Mouse (Mus musculus) liver, postnatal 0 days (tissue): ENCODE results near the gene Zcchc7. TPM values are rescaled to one million over a fixed set of nuclear protein-coding genes. Genes with fewer than 3 reads are reported as not detected.

Source experiments
- ATAC-seq: fragments of 200-750 bp; cut with Nextera tagmentation; 2 replicates; pipeline ENCODE4 v1.8.0; 2017; ENCODE audit warnings: mild to moderate bottlenecking, moderate library complexity
- DNase-seq: peaks from one replicate; pipeline ENCODE4 v3.0.0-alpha.2; 2016
- H3K27ac ChIP-seq: fragments of 300-500 bp; sonication (generic); 2 replicates; pipeline ENCODE4 v1.5.1; 2014; ENCODE audit warnings: antibody characterized with exemption, moderate library complexity, mild to moderate bottlenecking, low read depth
- H3K27me3 ChIP-seq: fragments of 300-500 bp; sonication (generic); 2 replicates; pipeline ENCODE4 v1.6.1; 2014; ENCODE audit warnings: low read length, control low read depth, mixed read lengths; ENCODE audit not compliant: insufficient read depth
- H3K36me3 ChIP-seq: fragments of 300-500 bp; sonication (generic); replicated peaks from 2 replicates; pipeline ENCODE4 v1.6.1; 2014; ENCODE audit warnings: mild to moderate bottlenecking, control low read depth, low read length, moderate library complexity, mixed read lengths; ENCODE audit not compliant: insufficient read depth
- H3K4me1 ChIP-seq: fragments of 300-500 bp; sonication (generic); 2 replicates; pipeline ENCODE4 v1.6.1; 2014; ENCODE audit warnings: antibody characterized with exemption, mild to moderate bottlenecking, control low read depth; ENCODE audit not compliant: insufficient read depth
- H3K4me2 ChIP-seq: fragments of 300-500 bp; sonication (generic); 2 replicates; pipeline ENCODE4 v1.6.1; 2014; ENCODE audit warnings: low read depth, mild to moderate bottlenecking, low read length, moderate library complexity, mixed read lengths
- H3K4me3 ChIP-seq: fragments of 300-500 bp; sonication (generic); 2 replicates; pipeline ENCODE4 v1.5.1; 2014; ENCODE audit warnings: low read depth, low read length
- H3K9ac ChIP-seq: fragments of 300-500 bp; sonication (generic); replicated peaks from 2 replicates; pipeline ENCODE4 v1.6.1; 2014; ENCODE audit warnings: mild to moderate bottlenecking, moderate library complexity
- H3K9me3 ChIP-seq: fragments of 300-500 bp; sonication (generic); 2 replicates; pipeline ENCODE4 v1.6.1; 2016; ENCODE audit warnings: mild to moderate bottlenecking, control low read depth, low read length, mixed read lengths
- CTCF ChIP-seq: sonication (generic); IDR thresholded peaks from 2 replicates; pipeline ENCODE4 v1.5.1; 2016; ENCODE audit warnings: antibody characterized with exemption, low read depth
- EP300 ChIP-seq: IDR thresholded peaks from 2 replicates; pipeline ENCODE4 v1.6.1; 2016; ENCODE audit warnings: antibody characterized with exemption, low read depth, mild to moderate bottlenecking
- WGBS: fragments of 180-500 bp; shearing (Covaris S2); extraction: QIAGEN DNeasy Blood & Tissue Kit; methylation state at CpG from one replicate; pipeline ENCODE4 v1.1.7; 2014; ENCODE audit not compliant: insufficient replicate concordance; 5-methylcytosine and 5-hydroxymethylcytosine counted together
- polyA plus RNA-seq: library from polyadenylated mRNA; unstranded; fragments of >200 nt; fragmentation: Nextera tagmentation; extraction: Ambion mirVana; gene quantifications from 2 replicates; pipeline ENCODE4 v1.2.1, GENCODE M21; 2015

The Zcchc7 gene
- polyA plus RNA-seq, 1 experiment from 2014 or later: 19.6 TPM

DNA sequence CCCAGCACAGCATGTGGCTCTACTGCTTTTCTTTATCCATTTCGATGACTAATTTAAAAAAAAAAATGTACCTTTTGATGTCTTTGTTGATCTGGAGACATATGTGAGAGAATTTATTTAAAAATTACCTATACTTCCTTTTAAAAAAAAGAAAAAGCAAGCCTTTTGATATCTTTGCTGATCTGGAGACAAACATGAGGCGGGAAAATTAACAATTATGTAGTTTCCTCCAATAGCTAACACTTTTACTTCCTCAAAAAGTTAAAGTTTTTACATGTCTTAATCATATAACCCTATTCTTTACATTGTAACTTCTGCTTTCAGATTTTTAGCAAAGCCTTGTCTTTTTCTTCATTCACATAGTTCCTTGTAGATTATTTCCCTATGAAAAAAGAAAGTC lies 155.2 kb downstream of the Zcchc7 start:
- Histone ChIP-seq H3K4me1 (no peaks in the 10 kb centered on the region), H3K36me3 (no peaks in the 10 kb centered on the region; the same call in 1 of the 2 replicates), H3K4me3 (no peak overlapping the region), H3K27me3 (no peaks in the 10 kb centered on the region), H3K9ac (no peak overlapping the region), H3K4me2 (no peak overlapping the region), H3K9me3 (no peaks in the 10 kb centered on the region), H3K27ac (no peak overlapping the region)
- DNase-seq: no peak
- 81% methylated on average over 2 of the region's 2 CpGs for WGBS
- ATAC-seq: no peak
- TF ChIP-seq CTCF (no peak), EP300 (no peak)

DNA sequence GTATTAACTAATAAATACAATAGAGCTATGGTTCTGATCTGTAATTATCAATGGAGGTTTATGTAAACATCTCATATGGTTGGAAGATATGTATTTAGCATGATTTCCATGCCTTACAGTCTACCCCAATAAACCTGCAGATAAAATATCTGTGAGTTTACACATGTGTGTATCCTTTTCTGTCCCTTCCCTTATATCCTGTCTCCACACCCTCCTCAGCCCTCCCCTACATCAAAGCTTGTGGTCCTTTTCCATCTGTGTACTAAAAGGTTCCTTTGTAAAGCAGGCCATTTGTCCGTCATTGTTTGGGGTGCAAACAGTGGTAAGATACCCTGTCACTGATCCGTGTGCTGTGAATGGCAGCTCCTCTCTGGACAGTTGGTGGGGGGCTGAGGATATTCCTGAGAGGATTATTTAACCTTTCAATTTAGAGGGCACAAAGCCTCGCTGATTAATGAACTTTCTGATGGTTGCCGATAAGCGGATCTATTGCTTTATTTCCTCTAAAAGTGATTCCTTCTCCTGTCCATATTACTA lies 161.7 kb downstream of the Zcchc7 start:
- H3K27me3 ChIP-seq: no peaks in the 10 kb centered on the region
- no peaks in the 10 kb centered on the region for H3K4me1 ChIP-seq
- H3K4me2 ChIP-seq: no peak overlapping the region
- TF ChIP-seq CTCF (no peak), EP300 (no peak)
- H3K9ac ChIP-seq: no peak overlapping the region
- H3K4me3 ChIP-seq: no peak overlapping the region
- DNase-seq (no peak), ATAC-seq (no peak)
- no peaks in the 10 kb centered on the region for H3K9me3 ChIP-seq
- H3K36me3 ChIP-seq: peaks cover 5% of the 10 kb centered on the region
- H3K27ac ChIP-seq: no peak overlapping the region
- WGBS: 71% methylated on average over 5 of the region's 5 CpGs

DNA sequence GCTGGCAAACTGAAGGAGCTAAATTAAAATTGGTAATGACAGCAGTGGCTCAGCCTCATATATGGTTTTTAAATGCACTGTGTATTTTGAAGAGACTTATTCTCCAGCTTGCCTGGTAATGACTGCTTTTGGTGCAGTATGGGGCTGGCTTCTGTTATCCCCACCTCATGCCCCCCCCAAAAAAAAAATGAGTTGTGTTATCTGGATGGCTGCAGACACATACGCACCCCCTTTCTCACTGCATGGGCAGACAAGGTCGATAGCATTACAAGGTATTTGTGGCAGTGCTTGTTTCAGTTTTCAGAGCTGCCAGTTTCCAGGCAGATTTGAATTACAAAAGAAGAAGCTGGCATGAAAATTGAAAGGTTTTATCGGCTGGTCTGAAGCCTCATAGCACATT lies 162.2 kb downstream of the Zcchc7 start:
- no peaks in the 10 kb centered on the region for H3K4me1 ChIP-seq
- H3K27me3 ChIP-seq: no peaks in the 10 kb centered on the region
- DNase-seq (no peak), ATAC-seq (no peak)
- WGBS: 51% methylated on average over 3 of the region's 3 CpGs
- peak; percentile 53 for TF ChIP-seq EP300
- TF ChIP-seq CTCF: no peak
- peaks cover 5% of the 10 kb centered on the region for H3K36me3 ChIP-seq
- H3K9ac ChIP-seq: no peak overlapping the region
- H3K4me3 ChIP-seq: no peak overlapping the region
- H3K9me3 ChIP-seq: no peaks in the 10 kb centered on the region
- H3K4me2 ChIP-seq: no peak overlapping the region
- H3K27ac ChIP-seq: no peak overlapping the region

DNA sequence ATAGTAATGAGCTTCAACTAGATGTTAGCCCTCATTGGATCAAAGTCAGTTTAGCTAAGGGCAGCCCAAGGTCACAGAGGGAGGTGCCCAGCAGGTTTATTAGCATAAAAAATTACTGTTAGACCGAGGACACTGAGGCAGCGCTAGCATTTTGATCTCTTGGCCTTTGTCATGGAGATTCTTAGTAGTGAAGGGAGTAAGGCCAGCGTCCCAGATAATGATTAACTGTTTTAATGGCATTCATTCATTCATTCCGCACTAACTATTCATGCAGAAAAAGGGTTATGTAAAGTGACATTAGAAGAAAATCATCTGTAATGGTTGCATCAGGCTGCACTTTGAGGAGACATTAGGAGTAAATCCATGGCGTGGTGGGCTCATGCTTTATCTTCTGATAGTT lies 165.2 kb downstream of the Zcchc7 start:
- Histone ChIP-seq H3K9me3 (no peaks in the 10 kb centered on the region), H3K27me3 (no peaks in the 10 kb centered on the region), H3K4me2 (no peak overlapping the region), H3K9ac (no peak overlapping the region), H3K4me3 (no peak overlapping the region), H3K36me3 (peaks cover 11% of the 10 kb centered on the region), H3K4me1 (no peaks in the 10 kb centered on the region), H3K27ac (no peak overlapping the region)
- 84% methylated on average over 5 of the region's 5 CpGs for WGBS
- ATAC-seq: no peak
- no peak for DNase-seq
- TF ChIP-seq CTCF (no peak), EP300 (no peak)

DNA sequence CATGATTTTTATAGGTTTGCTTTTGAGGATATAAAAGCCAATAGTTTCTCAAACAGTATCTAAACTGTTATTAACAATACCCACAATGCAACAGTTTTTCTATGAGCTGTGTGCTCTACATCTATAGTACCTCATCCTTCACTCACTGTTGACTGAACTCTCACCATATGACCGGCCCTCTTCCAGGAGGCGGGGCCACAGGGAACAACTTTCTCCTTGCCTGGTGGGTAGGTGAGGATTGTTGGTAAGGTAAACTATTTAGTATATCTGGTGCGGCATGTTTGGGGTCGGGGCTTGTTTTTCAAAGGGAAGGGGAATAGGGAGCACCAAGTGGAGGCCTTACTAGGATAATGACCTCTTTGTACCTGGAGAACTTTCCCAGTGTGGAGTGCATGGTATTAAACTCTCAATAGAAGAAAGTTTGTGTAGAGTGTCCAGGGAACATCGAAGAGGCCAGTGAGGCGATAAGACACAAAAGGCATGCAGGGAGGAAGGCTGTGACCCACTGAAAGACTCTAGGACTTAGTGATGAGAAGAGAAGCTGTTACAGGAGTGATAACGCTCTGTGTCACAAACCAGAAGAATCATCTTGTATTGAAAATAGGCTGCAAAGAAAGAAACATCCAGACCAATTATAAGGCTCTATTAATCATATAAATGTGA lies 166.9 kb downstream of the Zcchc7 start:
- no peaks in the 10 kb centered on the region for H3K9me3 ChIP-seq
- no peak overlapping the region for H3K27ac ChIP-seq
- H3K36me3 ChIP-seq: peaks cover 16% of the 10 kb centered on the region; the same call in 1 of the 2 replicates
- no peak for ATAC-seq
- H3K4me3 ChIP-seq: no peak overlapping the region
- H3K4me1 ChIP-seq: no peaks in the 10 kb centered on the region
- no peak overlapping the region for H3K4me2 ChIP-seq
- WGBS: 81% methylated on average over 7 of the region's 7 CpGs
- DNase-seq: no peak
- TF ChIP-seq EP300: no peak
- no peak for TF ChIP-seq CTCF
- H3K9ac ChIP-seq: no peak overlapping the region
- H3K27me3 ChIP-seq: no peaks in the 10 kb centered on the region

DNA sequence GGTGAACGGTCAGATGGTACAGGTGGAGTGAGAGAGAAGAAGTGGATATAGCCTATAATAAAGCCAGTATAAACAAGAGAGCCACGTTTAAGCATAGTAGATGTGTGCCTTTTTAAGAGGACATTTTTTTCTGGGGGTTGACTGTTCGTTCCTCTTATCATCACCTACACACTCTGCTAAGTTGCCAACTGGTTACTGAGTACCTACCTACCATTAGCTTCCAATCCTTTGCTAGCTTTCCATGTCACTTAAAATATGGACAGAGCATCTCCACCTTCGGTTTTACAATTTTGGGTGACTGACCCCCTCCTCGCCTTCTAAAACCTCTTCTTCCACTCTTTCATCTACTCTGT lies 167.4 kb downstream of the Zcchc7 start:
- no peak for TF ChIP-seq CTCF
- no peak for TF ChIP-seq EP300
- H3K27me3 ChIP-seq: no peaks in the 10 kb centered on the region
- no peak overlapping the region for H3K9ac ChIP-seq
- ATAC-seq (no peak), DNase-seq (no peak)
- no peak overlapping the region for H3K27ac ChIP-seq
- no peaks in the 10 kb centered on the region for H3K4me1 ChIP-seq
- no peak overlapping the region for H3K4me3 ChIP-seq
- no peaks in the 10 kb centered on the region for H3K9me3 ChIP-seq
- 74% methylated on average over 5 of the region's 5 CpGs for WGBS
- peaks cover 18% of the 10 kb centered on the region; the same call in 1 of the 2 replicates for H3K36me3 ChIP-seq
- H3K4me2 ChIP-seq: no peak overlapping the region

DNA sequence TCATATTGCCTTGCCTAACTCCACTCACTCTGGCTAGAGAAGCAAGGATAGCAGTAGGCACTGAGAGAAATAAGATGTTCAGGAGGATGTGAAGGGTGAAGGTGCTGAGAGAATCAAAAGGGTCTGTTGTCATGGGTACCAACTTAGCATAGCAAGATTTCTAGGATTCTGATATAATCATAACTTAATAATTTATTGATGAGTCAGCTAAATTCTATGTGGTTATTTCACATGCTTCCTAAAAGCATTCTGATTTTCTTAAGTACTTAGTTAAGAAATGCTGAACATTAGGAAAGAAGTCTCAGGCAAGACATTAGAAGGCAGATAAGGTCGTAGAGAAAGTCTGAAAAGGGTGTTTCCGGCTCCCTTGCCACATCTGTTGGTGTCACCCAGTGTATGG lies 172.3 kb downstream of the Zcchc7 start:
- no peak overlapping the region for H3K4me3 ChIP-seq
- H3K9me3 ChIP-seq: no peaks in the 10 kb centered on the region
- H3K4me1 ChIP-seq: no peaks in the 10 kb centered on the region
- H3K27ac ChIP-seq: no peak overlapping the region
- 67% methylated on average over 2 of the region's 2 CpGs for WGBS
- peaks cover 38% of the 10 kb centered on the region for H3K36me3 ChIP-seq
- no peak overlapping the region for H3K9ac ChIP-seq
- no peak for DNase-seq
- no peak overlapping the region for H3K4me2 ChIP-seq
- TF ChIP-seq EP300 (no peak), CTCF (no peak)
- H3K27me3 ChIP-seq: no peaks in the 10 kb centered on the region
- no peak for ATAC-seq
